Mouse (Mus musculus) lung, adult 2 months (tissue): ENCODE results near the gene Cd34. TPM values are rescaled to one million over a fixed set of nuclear protein-coding genes. Genes with fewer than 3 reads are reported as not detected.

Source experiments
- DNase-seq: peaks from one replicate; pipeline ENCODE4 v3.0.0; 2022
- H3K4me1 ChIP-seq: fragments of 200-500 bp; 2 replicates; pipeline ENCODE4 v1.6.1; 2011; ENCODE audit warnings: low read length; ENCODE audit not compliant: control insufficient read depth, insufficient read depth
- H3K4me3 ChIP-seq: fragments of 200-500 bp; replicated peaks from 2 replicates; pipeline ENCODE3; 2011; ENCODE audit warnings: low read depth, mild to moderate bottlenecking, control low read depth, low read length; ENCODE audit errors: extremely low read depth
- CTCF ChIP-seq: fragments of 200-500 bp; IDR thresholded peaks from 2 replicates; pipeline ENCODE4 v1.5.1; 2011; ENCODE audit warnings: mild to moderate bottlenecking, low read length, control low read depth; ENCODE audit not compliant: insufficient read depth
- POLR2A ChIP-seq: fragments of 200-500 bp; IDR thresholded peaks from 2 replicates; pipeline ENCODE4 v1.6.1; 2011; ENCODE audit warnings: low read depth, mild to moderate bottlenecking, control low read depth, low read length, borderline replicate concordance; ENCODE audit errors: extremely low read depth
- WGBS: fragments of 180-500 bp; shearing (Covaris S2); methylation state at CpG from one replicate; pipeline ENCODE4 v1.1.7; 2018; 5-methylcytosine and 5-hydroxymethylcytosine counted together
- polyA plus RNA-seq: library from polyadenylated mRNA; depleted of rRNA; stranded (reverse); fragments of >200 nt; gene quantifications from 2 replicates; pipeline ENCODE4 v1.2.3, GENCODE M21; 2012

Cd34 gene
- polyA plus RNA-seq, 1 experiment, result 101 TPM

DNA sequence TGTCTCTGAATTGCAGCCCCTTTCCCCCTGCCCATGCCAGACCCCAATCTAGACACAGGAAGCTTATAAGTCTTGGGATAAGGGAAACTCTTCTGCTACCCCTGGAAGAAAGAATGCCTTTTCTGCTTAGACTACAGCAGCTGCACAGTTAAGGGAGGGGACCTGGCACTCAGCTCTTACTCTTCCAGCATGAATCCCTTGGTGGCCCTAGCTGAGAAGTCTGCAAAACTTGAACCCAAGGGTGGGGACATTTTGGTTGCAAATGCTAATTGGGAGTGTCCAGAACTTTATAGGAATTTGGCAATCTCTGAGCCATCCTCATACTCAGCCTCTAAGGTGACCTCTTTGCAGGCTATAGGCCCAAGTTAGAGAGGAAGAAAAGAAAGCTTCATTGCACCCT is 7.9 kb upstream of the Cd34 start:
- no peak for TF ChIP-seq CTCF
- no peak for TF ChIP-seq POLR2A
- DNase-seq, result no peak
- no peak overlapping the region for H3K4me3 ChIP-seq
- peaks cover 8% of the 10 kb centered on the region for H3K4me1 ChIP-seq

DNA sequence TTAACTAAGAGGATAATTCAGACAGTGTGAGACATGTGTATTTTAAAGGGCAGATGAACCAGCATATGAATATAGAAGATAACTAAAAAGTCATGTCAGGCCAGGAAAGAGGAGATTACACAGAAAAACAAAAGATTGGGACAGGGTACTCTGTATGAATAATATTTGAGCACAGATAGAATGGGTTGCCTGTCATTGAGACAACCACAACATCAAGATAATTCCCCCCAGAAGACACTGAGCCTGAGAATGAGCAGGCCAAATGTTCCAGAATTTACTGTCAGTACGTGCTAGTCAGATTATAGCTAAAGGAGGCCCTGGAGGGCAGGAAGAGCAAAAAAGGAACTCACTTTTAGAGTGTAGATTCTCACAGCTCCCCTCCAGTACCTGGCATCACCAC is 3.3 kb upstream of the Cd34 start:
- no peaks in the 10 kb centered on the region; the same call in 1 of the 2 replicates for H3K4me1 ChIP-seq
- no peak for DNase-seq
- no peak overlapping the region for H3K4me3 ChIP-seq
- WGBS, result 57% methylated on average over 1 of the region's 1 CpGs
- no peak for TF ChIP-seq POLR2A
- no peak for TF ChIP-seq CTCF

DNA sequence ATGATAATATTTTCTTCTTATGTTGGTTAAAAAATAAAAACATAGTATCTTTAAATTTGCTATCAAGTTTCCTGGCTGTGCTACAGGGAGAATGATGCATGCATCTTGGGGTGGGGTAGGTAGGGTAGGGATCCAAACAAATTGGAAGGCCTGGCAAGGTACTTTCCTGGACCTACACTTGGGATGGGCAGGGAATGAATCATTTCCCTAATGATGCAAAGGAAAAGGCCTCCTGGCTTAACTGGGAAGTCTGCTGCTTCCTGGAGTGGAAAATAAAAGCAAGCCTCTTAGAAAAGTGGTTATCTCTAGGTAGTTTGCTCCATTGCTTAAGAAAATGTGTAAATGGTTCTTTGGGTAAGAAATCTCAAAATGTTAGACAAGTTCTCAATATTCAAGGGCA is 2.9 kb downstream of the Cd34 start:
- Histone ChIP-seq H3K4me3 (no peak overlapping the region), H3K4me1 (peaks cover 17% of the 10 kb centered on the region)
- TF ChIP-seq CTCF (no peak), POLR2A (no peak)
- DNase-seq, result no peak

DNA sequence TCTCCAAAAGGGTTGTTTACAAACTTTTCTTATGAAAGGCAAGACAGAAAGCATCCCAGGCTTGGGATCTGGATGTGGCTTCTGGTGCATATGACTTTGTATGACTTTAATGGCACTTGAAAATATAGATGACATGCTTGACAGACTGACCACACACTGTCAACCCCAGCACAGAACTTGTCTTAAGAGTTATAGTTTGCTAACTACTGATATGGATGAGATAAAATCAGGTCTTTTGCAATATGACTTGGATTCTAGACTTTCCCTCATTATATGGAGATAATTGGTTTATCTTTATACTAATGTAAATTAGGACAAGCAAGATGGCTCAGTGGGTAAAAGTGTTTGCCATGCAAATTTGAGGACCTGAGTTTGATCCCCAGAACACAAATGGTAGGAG is 4.3 kb downstream of the Cd34 start:
- Histone ChIP-seq H3K4me1 (peaks cover 17% of the 10 kb centered on the region), H3K4me3 (no peak overlapping the region)
- DNase-seq, result no peak
- no peak for TF ChIP-seq CTCF
- TF ChIP-seq POLR2A, result no peak

DNA sequence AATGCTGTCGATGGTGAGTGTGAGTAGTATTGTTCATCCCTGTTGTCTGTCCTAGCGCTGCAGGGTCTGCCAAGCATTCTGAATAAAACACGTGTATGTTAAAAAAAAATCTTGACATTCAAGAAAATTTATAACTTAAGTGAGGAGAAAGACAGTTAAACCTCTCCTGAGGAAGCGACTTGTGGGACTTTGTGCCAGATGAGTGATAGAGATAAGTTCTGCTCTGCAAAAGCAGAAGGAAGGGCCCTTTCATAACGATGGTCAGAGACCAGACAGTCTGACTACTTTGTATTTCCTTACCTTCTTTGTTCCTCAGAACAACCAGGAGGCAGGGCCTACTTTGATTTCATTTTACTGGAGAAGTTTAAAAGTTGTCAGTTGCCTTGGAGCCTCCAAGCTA is 4.9 kb downstream of the Cd34 start:
- 35% methylated on average over 5 of the region's 5 CpGs for WGBS
- DNase-seq, result no peak

DNA sequence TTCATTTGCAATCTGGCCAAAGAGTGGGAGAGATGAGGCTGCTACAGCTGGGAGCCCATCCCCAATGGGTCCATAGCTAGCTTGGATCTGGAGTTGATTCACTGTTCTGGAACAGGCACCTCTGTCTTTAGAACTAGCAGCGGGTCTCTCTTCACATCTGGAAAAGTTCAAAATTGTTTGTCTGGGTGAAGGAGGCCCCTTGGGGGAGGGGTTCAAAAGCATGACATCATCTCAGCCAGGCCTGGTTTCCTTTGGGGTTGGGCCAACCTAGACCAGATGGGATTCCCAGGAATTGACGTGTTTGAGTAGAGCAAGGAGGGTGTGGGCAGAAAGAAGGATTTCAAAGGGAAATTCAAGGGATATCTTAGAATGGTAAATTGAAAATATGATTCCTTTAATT is 6.8 kb downstream of the Cd34 start:
- 26% methylated on average over 2 of the region's 2 CpGs for WGBS

More for the DNA sequence above, 4.9 kb downstream of the Cd34 start:
- no peak overlapping the region for H3K4me3 ChIP-seq
- TF ChIP-seq POLR2A (no peak), CTCF (no peak)
- peaks cover 17% of the 10 kb centered on the region for H3K4me1 ChIP-seq

DNA sequence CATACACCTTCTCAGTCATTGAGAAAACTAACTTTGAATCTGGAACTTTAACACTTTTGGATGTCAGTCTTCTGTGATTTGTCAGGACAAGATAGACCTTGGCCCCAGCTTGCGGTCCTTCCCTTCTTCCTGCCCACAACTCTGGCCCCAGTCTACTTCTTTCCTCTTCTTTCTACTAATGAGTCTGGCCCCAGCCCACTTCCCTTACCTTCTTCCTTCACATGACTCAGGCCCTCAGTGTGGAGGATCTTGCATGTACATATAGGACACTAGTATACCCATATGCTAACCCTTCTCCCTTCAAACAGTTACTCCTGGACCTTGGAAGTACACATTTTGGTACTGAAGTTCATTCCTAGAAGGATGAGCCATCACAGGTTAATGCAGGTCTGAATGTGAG is 7.8 kb downstream of the Cd34 start:
- 59% methylated on average over 1 of the region's 1 CpGs for WGBS
- no peak for DNase-seq
- H3K4me1 ChIP-seq, result peaks cover 14% of the 10 kb centered on the region
- H3K4me3 ChIP-seq, result no peak overlapping the region
- no peak for TF ChIP-seq CTCF

More for the DNA sequence above, 6.8 kb downstream of the Cd34 start:
- H3K4me3 ChIP-seq, result no peak overlapping the region
- peaks cover 19% of the 10 kb centered on the region for H3K4me1 ChIP-seq
- no peak for DNase-seq
- no peak for TF ChIP-seq CTCF
- TF ChIP-seq POLR2A, result no peak

DNA sequence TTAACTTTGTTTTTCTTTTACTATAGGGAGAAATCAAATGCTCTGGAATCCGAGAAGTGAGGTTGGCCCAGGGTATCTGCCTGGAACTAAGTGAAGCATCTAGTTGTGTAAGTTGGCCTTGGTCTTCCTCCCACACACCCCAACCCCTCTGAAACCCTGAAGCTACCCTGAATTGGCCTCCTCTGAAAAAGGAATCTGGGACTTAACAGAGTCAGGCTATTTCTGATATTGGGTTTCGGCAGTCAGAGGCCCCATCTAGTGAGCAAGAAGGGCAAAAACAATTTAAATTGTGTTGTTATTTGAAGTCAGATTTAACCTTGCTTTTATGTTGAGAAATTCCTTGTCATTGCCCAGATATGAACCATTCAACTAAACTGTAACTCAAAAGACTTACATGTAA is 12.3 kb downstream of the Cd34 start:
- WGBS, result 49% methylated on average over 2 of the region's 2 CpGs
- no peak for TF ChIP-seq CTCF
- no peak for TF ChIP-seq POLR2A
- peaks cover 2% of the 10 kb centered on the region; the same call in 1 of the 2 replicates for H3K4me1 ChIP-seq
- DNase-seq, result no peak
- no peak overlapping the region for H3K4me3 ChIP-seq

DNA sequence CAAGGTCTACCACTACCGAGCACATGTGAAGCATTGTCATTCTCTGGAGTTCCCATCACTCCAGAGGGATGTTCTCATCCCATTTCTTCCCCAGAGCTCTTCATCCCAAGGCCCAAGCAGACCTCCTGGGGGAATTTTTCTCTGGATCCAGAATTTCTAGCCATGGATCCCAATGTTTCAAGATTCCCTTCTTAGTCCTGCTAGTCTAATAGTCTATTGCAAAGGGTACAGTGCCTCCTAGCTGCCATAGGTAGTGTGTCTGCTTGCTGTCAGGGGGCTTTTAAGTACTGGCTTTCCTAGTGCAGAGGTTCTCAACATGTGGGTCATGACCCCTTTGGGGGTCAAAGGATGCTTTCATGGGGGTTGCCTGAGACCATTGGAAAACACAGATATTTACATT is 14.3 kb downstream of the Cd34 start:
- 88% methylated on average over 1 of the region's 1 CpGs for WGBS
- no peak overlapping the region for H3K4me3 ChIP-seq
- TF ChIP-seq CTCF (no peak), POLR2A (no peak)
- peaks cover 4% of the 10 kb centered on the region; the same call in 1 of the 2 replicates for H3K4me1 ChIP-seq
- DNase-seq, result no peak

DNA sequence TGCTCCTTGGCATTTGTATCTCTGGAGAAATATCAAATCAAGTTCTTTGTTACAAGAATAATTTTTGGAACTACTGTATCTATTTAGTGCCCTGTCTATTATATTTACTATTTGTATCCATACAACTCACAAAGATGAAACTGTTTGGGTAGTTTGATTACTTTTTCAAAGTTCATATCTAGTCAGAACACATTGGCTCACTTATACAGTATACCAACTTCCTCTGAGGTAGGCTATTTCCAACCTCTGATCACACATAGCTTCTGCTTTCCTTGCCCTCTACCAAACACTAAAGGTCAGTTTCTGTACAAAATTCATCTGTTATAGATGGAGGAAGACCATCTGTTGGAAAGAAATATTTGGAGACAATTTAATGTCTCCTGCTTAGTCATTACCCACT is 16.1 kb downstream of the Cd34 start:
- no peak overlapping the region for H3K4me3 ChIP-seq
- H3K4me1 ChIP-seq, result peaks cover 2% of the 10 kb centered on the region; the same call in 1 of the 2 replicates
- no peak for DNase-seq
- TF ChIP-seq POLR2A (no peak), CTCF (no peak)

DNA sequence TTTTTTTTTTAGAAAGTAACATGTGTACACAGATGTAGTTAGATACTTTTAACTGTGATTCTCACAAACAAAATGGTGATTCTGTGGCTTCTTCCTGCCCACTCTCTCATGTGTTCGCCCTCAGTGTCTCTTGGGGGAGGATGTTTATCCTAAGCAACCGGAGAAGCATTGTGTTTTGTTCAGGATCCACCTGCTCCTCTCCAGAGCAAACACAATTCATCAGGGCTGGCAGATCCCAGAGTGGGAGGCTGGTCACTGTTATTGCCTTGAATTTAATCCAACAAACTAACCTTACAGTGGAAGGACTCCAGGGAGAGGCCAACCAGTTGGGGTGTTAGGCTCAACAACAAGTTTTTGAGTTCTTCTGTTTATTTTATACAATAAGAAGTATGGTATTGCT is 17.1 kb downstream of the Cd34 start:
- TF ChIP-seq POLR2A (no peak), CTCF (no peak)
- DNase-seq, result no peak
- 17% methylated on average over 2 of the region's 2 CpGs for WGBS

DNA sequence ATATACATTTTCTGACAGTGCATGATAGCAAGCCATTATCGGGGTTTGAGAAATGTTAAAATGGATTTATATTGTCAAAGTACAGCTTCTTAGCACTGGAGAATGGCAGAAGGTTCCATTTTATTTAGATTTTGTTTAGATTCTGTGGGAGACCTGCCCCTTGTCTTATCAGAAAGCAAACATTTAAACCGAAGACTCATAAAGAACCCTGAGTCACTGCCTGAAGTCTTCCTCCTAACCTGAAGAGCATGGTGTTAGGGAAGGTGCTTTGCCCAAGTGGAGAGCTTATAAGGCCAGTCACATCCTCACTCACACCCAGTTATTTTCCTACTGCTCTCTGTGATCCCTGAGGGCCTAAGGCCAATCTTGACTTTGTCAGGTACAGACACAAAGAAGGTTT is 18.4 kb downstream of the Cd34 start:
- TF ChIP-seq POLR2A, result no peak
- no peak for TF ChIP-seq CTCF
- 67% methylated on average over 2 of the region's 2 CpGs for WGBS
- Histone ChIP-seq H3K4me3 (no peak overlapping the region), H3K4me1 (peaks cover 2% of the 10 kb centered on the region; the same call in 1 of the 2 replicates)
- no peak for DNase-seq

More for the DNA sequence above, 17.1 kb downstream of the Cd34 start:
- Histone ChIP-seq H3K4me1 (peaks cover 2% of the 10 kb centered on the region; the same call in 1 of the 2 replicates), H3K4me3 (no peak overlapping the region)
